Mouse (Mus musculus): ENCODE results near the gene Gnb5. TPM values are rescaled to one million over a fixed set of nuclear protein-coding genes. Genes with fewer than 3 reads are reported as not detected.

Gene Gnb5
- polyA plus RNA-seq, 1 experiment from 2014 or later, result 47.6 TPM

DNA sequence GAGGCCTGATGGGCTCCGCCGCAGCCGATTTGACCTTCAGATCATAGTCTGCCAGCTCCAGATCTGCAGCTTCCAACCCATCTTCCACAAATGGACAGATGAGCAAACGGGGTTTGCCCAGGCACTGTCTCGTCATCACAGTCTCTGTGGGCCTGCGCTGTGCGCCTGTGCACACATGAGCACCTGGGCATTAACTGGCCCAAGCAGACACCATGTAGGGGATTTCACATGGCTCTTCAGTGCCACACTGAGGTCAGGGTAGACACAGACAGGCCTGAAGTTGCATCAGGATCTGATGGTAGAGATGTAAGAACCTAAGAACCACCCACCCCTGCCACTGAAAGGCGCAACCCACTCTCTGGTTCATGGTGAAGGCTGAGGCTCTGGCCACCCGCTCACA is 31.0 kb upstream of the Gnb5 start:
- H3K9ac ChIP-seq, result no peak overlapping the region
- no peaks in the 10 kb centered on the region for H3K9me3 ChIP-seq
- no peak overlapping the region for H3K4me2 ChIP-seq
- no peaks in the 10 kb centered on the region for H3K36me3 ChIP-seq
- H3K27ac ChIP-seq (replicated peaks), result no peak overlapping the region
- no peaks in the 10 kb centered on the region for H3K4me1 ChIP-seq
- H3K27me3 ChIP-seq (replicated peaks), result peaks cover 6% of the 10 kb centered on the region
- no peak overlapping the region for H3K4me3 ChIP-seq
- WGBS, result 88% methylated on average over 9 of the region's 9 CpGs
- no peak for ATAC-seq (ENCODE audit: extremely low read depth, insufficient number of reproducible peaks, low FRiP score, low TSS enrichment)

GRCm38 (mm10) chr9:75280814-75281213 is 25.3 kb upstream of the Gnb5 start:
- Histone ChIP-seq H3K4me3 (no peak overlapping the region), H3K4me1 (no peaks in the 10 kb centered on the region), H3K36me3 (no peaks in the 10 kb centered on the region), H3K27me3 (replicated peaks) (peaks cover 21% of the 10 kb centered on the region), H3K9ac (no peak overlapping the region), H3K4me2 (no peak overlapping the region), H3K27ac (replicated peaks) (no peak overlapping the region), H3K9me3 (no peaks in the 10 kb centered on the region)
- no peak for ATAC-seq (ENCODE audit: extremely low read depth, insufficient number of reproducible peaks, low FRiP score, low TSS enrichment)
- WGBS, result 42% methylated on average over 5 of the region's 5 CpGs

DNA sequence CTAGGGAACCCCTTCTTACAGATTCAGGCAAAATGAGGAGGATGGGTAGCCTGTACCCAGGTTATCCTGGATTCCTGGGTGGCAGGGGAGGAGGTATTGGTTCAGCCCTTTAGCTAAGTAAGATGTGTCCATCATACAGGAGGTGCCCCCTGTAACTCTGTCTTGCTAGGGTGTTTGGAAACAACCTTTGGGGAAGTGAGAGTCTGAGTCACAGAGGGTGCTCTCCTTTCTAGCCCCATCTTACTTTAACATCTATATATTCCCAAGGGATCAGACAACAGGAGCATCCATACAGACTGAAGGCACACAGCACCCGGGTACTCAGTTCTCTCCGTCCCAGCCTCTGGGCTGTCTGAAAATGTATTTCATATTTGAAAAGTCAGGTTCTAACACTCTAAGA is 23.9 kb upstream of the Gnb5 start:
- Histone ChIP-seq H3K4me3 (no peak overlapping the region), H3K9me3 (no peaks in the 10 kb centered on the region), H3K4me1 (no peaks in the 10 kb centered on the region), H3K27ac (replicated peaks) (no peak overlapping the region), H3K9ac (no peak overlapping the region), H3K27me3 (replicated peaks) (peaks cover 21% of the 10 kb centered on the region), H3K36me3 (no peaks in the 10 kb centered on the region), H3K4me2 (no peak overlapping the region)
- WGBS, result 70% methylated on average over 2 of the region's 2 CpGs
- no peak for ATAC-seq (ENCODE audit: extremely low read depth, insufficient number of reproducible peaks, low FRiP score, low TSS enrichment)

GRCm38 (mm10) chr9:75282830-75283229 is 23.3 kb upstream of the Gnb5 start:
- no peaks in the 10 kb centered on the region for H3K4me1 ChIP-seq
- no peaks in the 10 kb centered on the region for H3K36me3 ChIP-seq
- H3K27ac ChIP-seq (replicated peaks), result no peak overlapping the region
- H3K9me3 ChIP-seq, result no peaks in the 10 kb centered on the region
- H3K4me2 ChIP-seq, result no peak overlapping the region
- WGBS, result 10% methylated on average over 3 of the region's 3 CpGs
- H3K4me3 ChIP-seq, result no peak overlapping the region
- ATAC-seq (ENCODE audit: extremely low read depth, insufficient number of reproducible peaks, low FRiP score, low TSS enrichment), result no peak
- H3K9ac ChIP-seq, result no peak overlapping the region
- peaks cover 21% of the 10 kb centered on the region for H3K27me3 ChIP-seq (replicated peaks)

DNA sequence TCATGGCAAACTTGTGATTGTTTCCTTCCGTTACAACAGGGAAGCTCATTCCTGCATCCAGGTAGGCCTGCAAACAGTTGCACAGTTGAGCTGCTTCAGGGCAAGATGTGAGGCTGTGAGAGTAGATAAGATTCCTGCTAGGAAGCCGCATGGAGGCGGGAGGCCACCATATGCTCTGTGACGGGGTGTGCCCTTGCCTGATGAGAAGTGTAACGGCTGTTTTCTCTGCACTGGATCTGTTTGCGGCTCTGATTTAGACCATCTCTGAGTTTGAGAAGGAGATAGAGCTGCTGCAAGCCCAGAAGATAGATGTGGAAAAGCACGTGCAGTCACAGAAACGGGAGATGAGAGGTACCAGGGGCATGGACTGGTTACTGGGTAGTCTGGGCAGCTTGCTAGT is 22.5 kb upstream of the Gnb5 start:
- H3K4me2 ChIP-seq, result no peak overlapping the region
- H3K9ac ChIP-seq, result no peak overlapping the region
- H3K4me3 ChIP-seq, result no peak overlapping the region
- WGBS, result 53% methylated on average over 8 of the region's 8 CpGs
- peaks cover 21% of the 10 kb centered on the region for H3K27me3 ChIP-seq (replicated peaks)
- no peak overlapping the region for H3K27ac ChIP-seq (replicated peaks)
- no peaks in the 10 kb centered on the region for H3K36me3 ChIP-seq
- ATAC-seq (ENCODE audit: extremely low read depth, insufficient number of reproducible peaks, low FRiP score, low TSS enrichment), result no peak
- H3K9me3 ChIP-seq, result no peaks in the 10 kb centered on the region
- no peaks in the 10 kb centered on the region for H3K4me1 ChIP-seq

DNA sequence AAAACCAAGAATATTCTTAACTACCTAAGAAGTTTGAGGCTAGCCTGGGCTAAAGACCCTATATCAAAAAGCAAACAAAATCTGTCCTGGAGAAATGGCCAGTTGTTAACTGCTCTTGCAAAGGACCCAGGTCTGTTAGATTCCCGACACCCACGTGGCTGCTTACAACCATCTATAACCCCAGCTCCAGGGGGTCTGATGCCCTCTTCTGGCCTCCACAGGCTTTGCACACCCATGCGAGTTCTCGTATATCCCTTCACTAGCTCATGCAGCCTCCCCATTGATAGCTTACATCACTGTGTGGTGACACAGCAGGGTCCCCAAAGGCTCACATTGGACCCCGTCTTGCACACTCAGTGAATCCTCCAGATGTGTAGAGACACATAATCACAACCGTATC is 20.7 kb upstream of the Gnb5 start:
- Histone ChIP-seq H3K9me3 (no peaks in the 10 kb centered on the region), H3K9ac (no peak overlapping the region), H3K4me2 (no peak overlapping the region), H3K27ac (replicated peaks) (no peak overlapping the region), H3K4me3 (no peak overlapping the region), H3K36me3 (no peaks in the 10 kb centered on the region), H3K4me1 (peaks cover 5% of the 10 kb centered on the region; the same call in 1 of the 2 replicates), H3K27me3 (replicated peaks) (peaks cover 13% of the 10 kb centered on the region)
- WGBS, result 74% methylated on average over 6 of the region's 6 CpGs
- no peak for ATAC-seq (ENCODE audit: extremely low read depth, insufficient number of reproducible peaks, low FRiP score, low TSS enrichment)

DNA sequence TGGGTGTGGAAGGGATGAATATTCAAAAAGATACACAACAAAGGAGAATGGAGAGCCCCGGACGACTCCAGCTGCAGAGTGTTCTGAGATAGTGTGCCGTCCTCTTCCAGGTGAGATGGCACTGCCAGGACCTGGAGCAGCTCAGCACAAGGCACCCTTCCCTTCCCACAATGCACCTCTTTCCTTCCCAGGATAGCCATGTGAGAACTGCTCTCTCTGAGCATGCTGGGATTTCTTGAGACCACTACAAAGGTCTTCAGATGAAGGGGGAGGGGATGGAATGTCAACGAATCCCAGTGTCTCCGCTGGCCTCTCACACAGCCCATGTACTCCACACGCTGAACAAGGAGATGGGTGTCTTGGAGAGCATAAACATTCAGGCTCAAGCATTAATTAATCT is 18.5 kb upstream of the Gnb5 start:
- no peak for ATAC-seq (ENCODE audit: extremely low read depth, insufficient number of reproducible peaks, low FRiP score, low TSS enrichment)

DNA sequence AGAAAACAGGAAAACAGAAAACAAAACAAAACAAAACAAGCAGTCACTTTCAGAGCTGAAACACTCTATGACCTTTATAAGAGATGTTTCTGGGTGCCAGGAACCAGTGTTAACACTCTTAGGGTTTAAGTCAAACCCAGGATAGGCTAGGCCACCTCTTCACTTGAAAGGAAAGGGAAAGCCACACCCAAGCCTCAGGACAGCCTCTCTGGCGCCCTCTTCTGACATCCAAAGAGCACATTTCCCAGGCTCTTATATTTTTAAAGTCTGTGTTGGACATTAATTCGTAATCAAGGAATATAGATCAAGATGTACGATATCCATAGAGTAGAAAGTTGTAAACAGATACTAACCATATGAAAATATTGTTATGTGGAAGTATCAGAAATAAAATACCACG is 16.5 kb upstream of the Gnb5 start:
- no peaks in the 10 kb centered on the region for H3K36me3 ChIP-seq
- H3K4me1 ChIP-seq, result peaks cover 5% of the 10 kb centered on the region; the same call in 1 of the 2 replicates
- no peak for ATAC-seq (ENCODE audit: extremely low read depth, insufficient number of reproducible peaks, low FRiP score, low TSS enrichment)
- H3K4me2 ChIP-seq, result no peak overlapping the region
- 42% methylated on average over 4 of the region's 4 CpGs for WGBS
- no peak overlapping the region for H3K4me3 ChIP-seq
- H3K9ac ChIP-seq, result no peak overlapping the region
- H3K27ac ChIP-seq (replicated peaks), result no peak overlapping the region
- H3K27me3 ChIP-seq (replicated peaks), result no peaks in the 10 kb centered on the region
- no peaks in the 10 kb centered on the region for H3K9me3 ChIP-seq

More for the DNA sequence above, 18.5 kb upstream of the Gnb5 start:
- H3K4me2 ChIP-seq, result no peak overlapping the region
- no peaks in the 10 kb centered on the region for H3K27me3 ChIP-seq (replicated peaks)
- 65% methylated on average over 6 of the region's 6 CpGs for WGBS
- no peak overlapping the region for H3K9ac ChIP-seq
- peaks cover 5% of the 10 kb centered on the region; the same call in 1 of the 2 replicates for H3K4me1 ChIP-seq
- no peaks in the 10 kb centered on the region for H3K9me3 ChIP-seq
- H3K27ac ChIP-seq (replicated peaks), result no peak overlapping the region
- no peaks in the 10 kb centered on the region for H3K36me3 ChIP-seq
- no peak overlapping the region for H3K4me3 ChIP-seq

GRCm38 (mm10) chr9:75299342-75299741 is 6.7 kb upstream of the Gnb5 start:
- no peak for ATAC-seq (ENCODE audit: extremely low read depth, insufficient number of reproducible peaks, low FRiP score, low TSS enrichment)
- Histone ChIP-seq H3K4me3 (no peak overlapping the region), H3K4me2 (no peak overlapping the region), H3K27me3 (replicated peaks) (no peaks in the 10 kb centered on the region), H3K9me3 (no peaks in the 10 kb centered on the region), H3K36me3 (no peaks in the 10 kb centered on the region), H3K27ac (replicated peaks) (no peak overlapping the region), H3K4me1 (peaks cover 12% of the 10 kb centered on the region), H3K9ac (no peak overlapping the region)
- WGBS, result 69% methylated on average over 2 of the region's 2 CpGs

DNA sequence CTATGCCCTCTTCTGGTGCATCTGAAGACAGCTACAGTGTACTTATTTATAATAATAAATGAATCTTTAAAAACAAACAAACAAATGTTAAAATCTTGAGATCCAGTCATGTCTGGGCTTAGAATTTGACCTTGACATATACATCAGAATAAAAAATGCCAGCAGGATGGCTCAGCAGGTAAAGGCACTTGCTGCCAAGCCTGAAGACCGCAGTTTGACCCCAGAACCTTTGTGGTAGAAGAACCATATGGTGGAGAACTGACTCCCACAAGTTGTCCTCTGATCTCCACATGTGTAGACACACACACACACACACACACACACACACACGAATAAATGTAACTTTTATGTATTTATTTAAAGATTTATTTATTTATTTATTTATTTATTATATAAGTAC is 3.1 kb upstream of the Gnb5 start:
- Histone ChIP-seq H3K4me2 (no peak overlapping the region), H3K4me1 (peaks cover 13% of the 10 kb centered on the region), H3K4me3 (no peak overlapping the region), H3K27me3 (replicated peaks) (no peaks in the 10 kb centered on the region), H3K36me3 (no peaks in the 10 kb centered on the region), H3K9ac (no peak overlapping the region), H3K27ac (replicated peaks) (no peak overlapping the region), H3K9me3 (no peaks in the 10 kb centered on the region)
- WGBS, result 71% methylated on average over 2 of the region's 2 CpGs
- ATAC-seq (ENCODE audit: extremely low read depth, insufficient number of reproducible peaks, low FRiP score, low TSS enrichment), result no peak

GRCm38 (mm10) chr9:75303701-75304261 is 2.3 kb upstream of the Gnb5 start:
- no peaks in the 10 kb centered on the region for H3K9me3 ChIP-seq
- peak overlapping the region; percentile 17; the same call in 1 of the 2 replicates for H3K4me3 ChIP-seq
- peaks cover 13% of the 10 kb centered on the region for H3K4me1 ChIP-seq
- peak overlapping the region; percentile 57 for H3K4me2 ChIP-seq
- no peak overlapping the region for H3K9ac ChIP-seq
- no peak overlapping the region for H3K27ac ChIP-seq (replicated peaks)
- H3K27me3 ChIP-seq (replicated peaks), result no peaks in the 10 kb centered on the region
- H3K36me3 ChIP-seq, result no peaks in the 10 kb centered on the region
- ATAC-seq (ENCODE audit: extremely low read depth, insufficient number of reproducible peaks, low FRiP score, low TSS enrichment), result no peak
- WGBS, result 27% methylated on average over 16 of the region's 16 CpGs

GRCm38 (mm10) chr9:75304286-75304685 is 1.8 kb upstream of the Gnb5 start:
- Histone ChIP-seq H3K9ac (no peak overlapping the region), H3K36me3 (no peaks in the 10 kb centered on the region), H3K4me2 (peak overlapping the region; percentile 57), H3K27me3 (replicated peaks) (no peaks in the 10 kb centered on the region), H3K4me3 (peak overlapping the region; percentile 17; the same call in 1 of the 2 replicates), H3K27ac (replicated peaks) (no peak overlapping the region), H3K9me3 (no peaks in the 10 kb centered on the region), H3K4me1 (peaks cover 13% of the 10 kb centered on the region)
- 28% methylated on average over 7 of the region's 7 CpGs for WGBS
- ATAC-seq (ENCODE audit: extremely low read depth, insufficient number of reproducible peaks, low FRiP score, low TSS enrichment), result no peak

All from heart, embryonic 13.5 days (tissue).